Mouse (Mus musculus): ENCODE measurements around the gene Fbxo40.

Fbxo40 gene

GRCm38 (mm10) chr16:36924312-36924711 is 66.0 kb downstream of the Fbxo40 start:
- DNase-seq (ENCODE audit: extremely low spot score, low spot score): no peak

- DNase-seq (ENCODE audit: extremely low spot score, low spot score): no peak
Measured at GRCm38 (mm10) chr16:36921980-36922379, 68.3 kb downstream of the Fbxo40 start.

- no peak for DNase-seq (ENCODE audit: extremely low spot score, low spot score)
Measured at GRCm38 (mm10) chr16:36921067-36921613, 69.1 kb downstream of the Fbxo40 start.

GRCm38 (mm10) chr16:36920410-36920809 is 69.9 kb downstream of the Fbxo40 start:
- DNase-seq (ENCODE audit: extremely low spot score, low spot score): no peak

- no peak for DNase-seq (ENCODE audit: extremely low spot score, low spot score)
Measured at GRCm38 (mm10) chr16:36918505-36918904, 71.8 kb downstream of the Fbxo40 start.

- no peak for DNase-seq (ENCODE audit: extremely low spot score, low spot score)
Measured at GRCm38 (mm10) chr16:36914195-36914594, 76.1 kb downstream of the Fbxo40 start.

All from neural tube, embryonic 10.5 days (tissue).